Mouse (Mus musculus): ENCODE results near the gene Vps18.

Gene Vps18

GRCm38 (mm10) chr2:119292281-119292680, 3.7 kb downstream of the Vps18 start:
- DNase-seq (ENCODE audit: low spot score): no peak

- no peak for DNase-seq (ENCODE audit: low spot score)
These were observed 4.3 kb downstream of the Vps18 start for GRCm38 (mm10) chr2:119292852-119293251.

DNA sequence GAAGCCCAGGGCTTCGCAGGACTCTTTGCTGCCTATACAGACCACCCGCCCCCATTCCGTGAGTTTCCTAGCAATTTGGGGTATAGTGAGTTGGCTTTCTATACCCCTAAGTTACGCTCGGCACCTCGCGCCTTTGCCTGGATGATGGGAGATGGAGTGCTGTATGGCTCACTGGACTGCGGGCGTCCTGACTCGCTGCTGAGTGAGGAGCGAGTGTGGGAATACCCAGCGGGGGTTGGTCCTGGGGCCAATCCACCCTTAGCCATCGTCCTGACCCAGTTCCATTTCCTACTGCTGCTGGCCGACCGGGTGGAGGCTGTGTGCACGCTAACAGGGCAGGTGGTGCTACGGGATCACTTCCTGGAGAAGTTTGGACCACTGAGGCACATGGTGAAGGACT, 4.8 kb downstream of the Vps18 start:
- DNase-seq (ENCODE audit: low spot score): no peak

- no peak for DNase-seq (ENCODE audit: low spot score)
These were observed 5.3 kb downstream of the Vps18 start for GRCm38 (mm10) chr2:119293776-119294390.

DNA sequence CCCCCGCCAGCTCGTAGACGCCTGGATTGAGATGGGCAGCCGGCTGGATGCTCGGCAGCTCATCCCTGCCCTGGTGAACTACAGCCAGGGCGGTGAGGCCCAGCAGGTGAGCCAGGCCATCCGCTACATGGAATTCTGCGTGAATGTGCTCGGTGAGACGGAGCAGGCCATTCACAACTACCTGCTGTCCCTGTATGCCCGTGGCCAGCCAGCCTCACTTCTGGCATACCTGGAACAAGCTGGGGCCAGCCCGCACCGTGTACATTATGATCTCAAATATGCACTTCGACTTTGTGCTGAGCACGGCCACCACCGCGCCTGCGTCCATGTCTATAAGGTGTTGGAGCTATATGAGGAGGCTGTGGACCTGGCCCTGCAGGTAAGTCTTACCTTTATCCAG, 5.9 kb downstream of the Vps18 start:
- DNase-seq (ENCODE audit: low spot score): no peak

DNA sequence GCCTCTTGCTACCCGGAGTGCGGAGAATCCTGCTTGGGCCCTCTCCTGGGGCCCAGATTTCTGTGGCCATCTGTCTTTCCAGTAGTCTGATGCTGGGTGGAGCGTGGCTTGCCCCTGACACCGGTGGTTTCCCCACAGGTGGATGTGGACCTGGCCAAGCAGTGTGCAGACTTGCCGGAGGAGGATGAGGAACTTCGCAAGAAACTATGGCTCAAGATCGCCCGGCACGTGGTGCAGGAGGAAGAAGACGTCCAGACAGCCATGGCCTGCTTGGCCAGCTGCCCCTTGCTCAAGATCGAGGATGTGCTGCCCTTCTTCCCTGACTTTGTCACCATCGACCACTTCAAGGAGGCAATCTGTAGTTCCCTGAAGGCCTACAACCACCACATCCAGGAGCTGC, 8.2 kb downstream of the Vps18 start:
- no peak for DNase-seq (ENCODE audit: low spot score)

GRCm38 (mm10) chr2:119297506-119297905, 9.0 kb downstream of the Vps18 start:
- no peak for DNase-seq (ENCODE audit: low spot score)

- peak; percentile 43 for DNase-seq (ENCODE audit: low spot score)
These were observed 9.8 kb downstream of the Vps18 start for GRCm38 (mm10) chr2:119298330-119298729.

DNA sequence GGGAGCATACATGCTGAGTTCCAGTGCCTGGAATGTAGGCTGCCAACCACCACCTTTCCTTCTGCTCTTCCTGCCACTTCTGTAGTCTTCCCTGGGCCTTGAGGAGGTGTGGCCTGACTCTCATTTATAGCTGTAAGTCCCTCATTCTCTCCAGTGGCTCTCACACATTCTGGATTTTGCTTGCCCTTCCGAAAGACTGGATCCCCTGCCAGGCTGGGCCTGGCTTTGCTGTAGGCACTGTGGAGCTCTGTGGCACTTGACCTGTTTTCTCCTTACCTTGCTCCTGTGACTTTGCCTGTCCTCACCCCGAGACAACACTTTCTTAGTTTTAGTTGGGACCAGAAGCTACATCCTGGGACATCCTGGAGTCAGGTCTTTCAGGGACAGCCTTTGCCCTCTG, 10.3 kb downstream of the Vps18 start:
- DNase-seq (ENCODE audit: low spot score): no peak

DNA sequence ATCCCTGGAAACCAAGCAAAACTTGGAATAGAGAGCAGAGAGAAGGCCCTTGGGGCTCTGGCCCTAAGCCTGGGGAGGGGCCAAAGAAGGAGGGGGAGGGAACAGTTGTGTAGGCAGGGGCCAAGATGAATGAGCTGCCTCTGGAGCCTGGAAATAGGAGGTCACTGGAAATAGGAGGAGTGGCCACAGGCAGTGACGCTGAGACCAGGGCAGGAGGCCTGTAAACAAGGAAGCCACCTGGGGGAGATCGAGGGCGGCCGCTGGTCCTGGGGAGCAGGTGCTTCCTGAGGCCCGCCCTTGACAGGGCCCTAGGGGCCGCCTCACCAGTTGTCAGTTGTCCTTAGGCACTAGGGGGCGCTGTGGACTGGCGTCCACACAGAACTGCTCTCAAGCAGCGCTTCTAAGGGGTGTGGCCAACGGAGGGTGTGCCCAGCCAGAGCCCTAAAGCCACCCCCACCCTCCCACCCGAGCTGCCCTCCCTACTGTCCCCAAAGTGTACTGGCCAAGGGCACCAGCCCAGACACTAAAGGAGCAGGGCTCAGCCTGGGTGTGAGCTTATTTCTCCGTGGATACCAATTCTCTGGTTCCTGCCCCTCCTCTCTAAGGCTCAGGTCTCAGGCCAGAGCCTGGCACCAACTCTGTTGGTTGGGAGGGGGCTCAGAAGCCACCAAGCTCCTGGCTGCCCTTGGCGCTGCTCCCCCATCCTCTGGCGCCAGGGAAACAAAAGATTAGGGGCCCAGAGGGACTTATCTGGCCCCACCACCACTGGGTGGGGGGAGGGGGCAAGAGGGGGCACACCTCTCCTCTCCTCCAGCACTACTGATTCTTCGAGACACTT, 11.7 kb downstream of the Vps18 start:
- DNase-seq (ENCODE audit: low spot score): peak; percentile 86

GRCm38 (mm10) chr2:119300819-119301493, 12.4 kb downstream of the Vps18 start:
- no peak for DNase-seq (ENCODE audit: low spot score)

- DNase-seq (ENCODE audit: low spot score): no peak
These were observed 14.3 kb downstream of the Vps18 start for GRCm38 (mm10) chr2:119302876-119303275.

GRCm38 (mm10) chr2:119304391-119304790, 15.9 kb downstream of the Vps18 start:
- no peak for DNase-seq (ENCODE audit: low spot score)

DNA sequence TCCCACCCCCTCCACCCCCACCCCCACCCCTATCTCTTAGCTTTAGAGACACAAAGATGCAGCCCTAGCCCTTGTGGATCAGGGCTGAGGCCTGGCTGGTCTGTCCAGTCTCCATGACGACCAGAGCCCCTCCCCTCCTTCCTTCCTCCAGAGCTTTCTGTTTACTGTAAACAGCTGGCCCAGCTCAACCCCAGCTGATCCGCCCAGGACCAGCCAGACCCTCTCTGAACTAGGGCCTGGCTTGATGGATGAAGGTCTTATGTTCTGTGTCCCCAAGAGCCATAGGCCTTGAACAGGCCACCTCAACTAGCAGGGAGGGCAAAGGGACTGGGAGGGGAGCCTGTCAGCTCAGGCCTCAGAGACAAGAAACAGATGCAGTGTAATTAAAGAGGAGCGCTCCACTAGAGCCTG, 16.3 kb downstream of the Vps18 start:
- DNase-seq (ENCODE audit: low spot score): peak; percentile 80

GRCm38 (mm10) chr2:119311544-119311943, 23.0 kb downstream of the Vps18 start:
- DNase-seq (ENCODE audit: low spot score): no peak

DNA sequence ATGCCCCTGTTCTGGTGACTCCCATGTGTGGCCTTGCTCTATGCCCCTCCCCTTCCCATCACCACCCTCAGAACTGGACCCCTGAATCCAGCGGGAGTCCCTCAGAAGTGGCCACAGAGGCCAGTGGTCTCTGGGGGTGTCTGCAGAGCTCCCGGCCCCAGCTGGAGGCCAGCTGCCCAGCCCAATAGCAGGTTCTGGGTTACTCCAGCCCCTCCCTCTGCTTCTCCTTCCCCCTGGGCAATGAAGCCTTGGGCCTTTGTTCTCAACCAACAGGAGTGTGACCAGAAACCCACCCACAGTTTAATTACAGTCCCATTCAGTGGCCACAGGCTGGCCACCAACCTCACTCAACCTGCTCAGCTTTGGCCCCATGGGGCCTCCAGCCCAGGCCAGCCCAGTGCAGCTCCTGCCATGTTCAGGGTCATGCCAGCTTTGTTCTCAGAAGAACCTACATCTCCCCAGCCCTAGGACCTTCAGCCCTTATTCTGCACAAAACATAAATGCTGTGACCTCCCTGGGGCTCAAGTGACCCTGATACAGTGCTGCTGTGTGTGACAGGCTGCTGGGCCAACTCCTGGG, 23.9 kb downstream of the Vps18 start:
- DNase-seq (ENCODE audit: low spot score): no peak

DNA sequence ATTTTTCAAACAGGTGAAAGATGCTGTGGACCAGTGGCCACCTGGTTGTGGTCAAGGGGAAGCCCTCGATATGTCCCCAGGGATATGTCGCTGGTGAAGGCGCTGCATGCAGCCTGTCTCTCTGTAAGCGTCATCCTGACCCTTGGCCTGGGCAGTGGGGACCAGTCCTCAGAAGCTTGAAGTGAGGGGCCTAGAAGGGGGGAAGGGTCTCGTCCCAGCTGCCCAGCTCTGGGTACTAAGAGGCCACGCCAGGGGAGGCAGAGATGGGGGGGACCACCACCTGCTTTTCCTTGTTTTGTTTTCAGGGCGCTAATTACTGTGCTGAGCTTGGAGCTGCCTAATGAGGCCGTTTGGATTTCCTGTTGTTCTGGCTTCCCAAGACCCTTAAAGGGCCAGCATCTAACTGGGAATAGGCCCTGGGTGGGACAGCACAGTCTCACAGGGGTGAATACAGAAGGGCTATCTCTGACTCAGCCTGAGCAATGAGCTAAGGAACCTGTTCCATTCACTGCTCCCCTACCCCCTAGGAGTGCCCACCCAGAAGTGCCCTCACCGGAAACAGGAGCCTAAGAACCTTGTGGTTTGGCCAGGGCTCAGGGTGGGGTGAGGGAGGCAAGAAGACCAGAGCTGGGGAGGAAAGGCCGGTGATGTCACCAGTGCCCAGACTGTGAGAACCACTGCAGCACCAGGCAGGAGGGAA, 25.4 kb downstream of the Vps18 start:
- no peak for DNase-seq (ENCODE audit: low spot score)

GRCm38 (mm10) chr2:119314742-119315310, 26.3 kb downstream of the Vps18 start:
- no peak for DNase-seq (ENCODE audit: low spot score)

DNA sequence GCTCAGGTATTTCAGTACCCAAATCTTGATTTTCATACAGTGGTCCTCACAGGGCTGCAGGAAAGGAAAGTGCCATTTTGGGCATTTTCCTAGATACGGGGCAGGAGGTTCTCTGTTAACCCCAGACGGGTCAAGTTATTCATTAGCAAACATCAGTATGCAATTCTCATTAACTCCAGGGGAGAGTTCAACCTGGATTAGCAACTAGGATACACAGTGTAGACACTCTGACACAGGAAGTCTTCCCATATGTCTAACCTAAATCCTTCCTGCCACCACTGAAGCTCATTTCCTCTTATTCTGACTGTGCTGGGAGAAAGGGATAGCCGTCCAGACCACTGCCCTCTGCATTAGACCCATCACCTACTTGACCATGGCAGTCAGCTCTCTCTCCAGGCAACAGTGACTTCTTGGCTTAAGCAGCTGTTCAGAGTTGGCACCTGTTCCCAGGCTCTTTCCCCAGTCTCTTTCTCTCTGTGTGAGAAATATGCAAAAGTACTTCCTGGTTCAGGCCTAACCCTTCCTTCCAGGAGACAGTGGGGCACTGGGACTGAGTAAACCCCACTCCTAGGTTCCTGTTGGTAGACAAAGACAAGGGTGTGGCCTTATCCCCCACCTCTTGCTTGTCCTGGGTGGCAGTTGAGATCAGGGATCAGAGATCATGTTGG, 29.6 kb downstream of the Vps18 start:
- DNase-seq (ENCODE audit: low spot score): no peak

GRCm38 (mm10) chr2:119320571-119320970, 32.0 kb downstream of the Vps18 start:
- DNase-seq (ENCODE audit: low spot score): no peak
